Mouse (Mus musculus): ENCODE measurements around the gene Cox7c. TPM values are rescaled to one million over a fixed set of nuclear protein-coding genes. Genes with fewer than 3 reads are reported as not detected.
"Not testable (repeated sequence)": the region's sequence is repeated elsewhere in the genome, so short reads cannot be mapped to it uniquely, and the experiment has no call there.

Gene Cox7c
- 588 and 737 TPM in 2 replicates for total RNA-seq (2014; fragmentation: Nextera tagmentation)
- total RNA-seq (2017) = 218 and 362 TPM in 2 replicates

- ATAC-seq (replicated peaks; ENCODE audit: poor library complexity, severe bottlenecking) = peak; percentile 97
These were observed at the start of gene Cox7c for GRCm38 (mm10) chr13:86046254-86046951. Gene Cox7c (minus strand): TSS chr13:86046904.

GRCm38 (mm10) chr13:86068011-86068724 lies 21.5 kb upstream of the Cox7c start:
- ATAC-seq (replicated peaks; ENCODE audit: poor library complexity, severe bottlenecking) = no peak

- ATAC-seq (replicated peaks; ENCODE audit: poor library complexity, severe bottlenecking) = no peak
These were observed 20.8 kb upstream of the Cox7c start for GRCm38 (mm10) chr13:86067508-86067907.

GRCm38 (mm10) chr13:86054091-86054490 lies 7.4 kb upstream of the Cox7c start:
- not testable (repeated sequence) for ATAC-seq (replicated peaks; ENCODE audit: poor library complexity, severe bottlenecking)

- ATAC-seq (replicated peaks; ENCODE audit: poor library complexity, severe bottlenecking) = no peak
These were observed 41.6 kb downstream of the Cox7c start for GRCm38 (mm10) chr13:86004907-86005675.
